Mouse (Mus musculus): Measurements from ENCODE around the gene Cldn22.

The Cldn22 gene

GRCm38 (mm10) chr8:47851824-47852502 lies 27.7 kb downstream of the Cldn22 start:
- peak; percentile 3 for DNase-seq (ENCODE audit: low read depth, low spot score)
- H3K27me3 ChIP-seq (ENCODE audit: control insufficient read depth, insufficient read depth, low read length, poor library complexity, severe bottlenecking): no peaks in the 10 kb centered on the region
- no peaks in the 10 kb centered on the region for H3K36me3 ChIP-seq (ENCODE audit: control insufficient read depth, insufficient read depth, low read length, poor library complexity, severe bottlenecking)

GRCm38 (mm10) chr8:47852737-47853136 lies 28.5 kb downstream of the Cldn22 start:
- H3K27me3 ChIP-seq (ENCODE audit: control insufficient read depth, insufficient read depth, low read length, poor library complexity, severe bottlenecking): no peaks in the 10 kb centered on the region
- no peak for DNase-seq (ENCODE audit: low read depth, low spot score)
- no peaks in the 10 kb centered on the region for H3K36me3 ChIP-seq (ENCODE audit: control insufficient read depth, insufficient read depth, low read length, poor library complexity, severe bottlenecking)

GRCm38 (mm10) chr8:47853356-47853755 lies 29.1 kb downstream of the Cldn22 start:
- no peaks in the 10 kb centered on the region for H3K27me3 ChIP-seq (ENCODE audit: control insufficient read depth, insufficient read depth, low read length, poor library complexity, severe bottlenecking)
- no peak for DNase-seq (ENCODE audit: low read depth, low spot score)
- no peaks in the 10 kb centered on the region for H3K36me3 ChIP-seq (ENCODE audit: control insufficient read depth, insufficient read depth, low read length, poor library complexity, severe bottlenecking)

DNA sequence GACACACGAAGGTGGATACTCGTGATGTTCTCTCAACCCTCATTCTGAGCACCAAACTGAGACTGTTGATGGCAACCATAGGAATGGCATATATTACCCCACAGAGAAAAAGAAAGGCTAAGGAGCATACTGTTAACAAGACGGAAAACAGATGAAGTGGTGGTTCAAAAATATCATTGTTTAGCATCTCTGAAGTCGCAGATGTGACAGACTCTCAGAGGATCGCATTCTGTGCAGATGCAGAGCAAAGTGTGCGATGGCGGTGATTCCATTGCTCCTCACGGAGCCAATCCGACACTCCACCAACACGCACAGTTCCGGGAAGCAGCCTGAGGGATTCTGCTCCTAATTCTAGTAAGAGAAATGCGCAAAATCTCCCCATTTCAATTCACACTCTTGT lies 35.0 kb downstream of the Cldn22 start:
- H3K27me3 ChIP-seq (ENCODE audit: control insufficient read depth, insufficient read depth, low read length, poor library complexity, severe bottlenecking): no peaks in the 10 kb centered on the region
- no peaks in the 10 kb centered on the region for H3K36me3 ChIP-seq (ENCODE audit: control insufficient read depth, insufficient read depth, low read length, poor library complexity, severe bottlenecking)
- no peak for DNase-seq (ENCODE audit: low read depth, low spot score)

GRCm38 (mm10) chr8:47866568-47866967 lies 42.3 kb downstream of the Cldn22 start:
- no peaks in the 10 kb centered on the region for H3K27me3 ChIP-seq (ENCODE audit: control insufficient read depth, insufficient read depth, low read length, poor library complexity, severe bottlenecking)
- no peaks in the 10 kb centered on the region for H3K36me3 ChIP-seq (ENCODE audit: control insufficient read depth, insufficient read depth, low read length, poor library complexity, severe bottlenecking)
- DNase-seq (ENCODE audit: low read depth, low spot score): no peak

- Histone ChIP-seq H3K36me3 (ENCODE audit: control insufficient read depth, insufficient read depth, low read length, poor library complexity, severe bottlenecking) (no peaks in the 10 kb centered on the region), H3K27me3 (ENCODE audit: control insufficient read depth, insufficient read depth, low read length, poor library complexity, severe bottlenecking) (no peaks in the 10 kb centered on the region)
- peak; percentile 82 for DNase-seq (ENCODE audit: low read depth, low spot score)
These were observed 42.8 kb downstream of the Cldn22 start for GRCm38 (mm10) chr8:47867067-47867466.

- Histone ChIP-seq H3K27me3 (ENCODE audit: control insufficient read depth, insufficient read depth, low read length, poor library complexity, severe bottlenecking) (no peaks in the 10 kb centered on the region), H3K36me3 (ENCODE audit: control insufficient read depth, insufficient read depth, low read length, poor library complexity, severe bottlenecking) (no peaks in the 10 kb centered on the region)
- DNase-seq (ENCODE audit: low read depth, low spot score): peak; percentile 55
These were observed 48.3 kb downstream of the Cldn22 start for GRCm38 (mm10) chr8:47872361-47873107.

DNA sequence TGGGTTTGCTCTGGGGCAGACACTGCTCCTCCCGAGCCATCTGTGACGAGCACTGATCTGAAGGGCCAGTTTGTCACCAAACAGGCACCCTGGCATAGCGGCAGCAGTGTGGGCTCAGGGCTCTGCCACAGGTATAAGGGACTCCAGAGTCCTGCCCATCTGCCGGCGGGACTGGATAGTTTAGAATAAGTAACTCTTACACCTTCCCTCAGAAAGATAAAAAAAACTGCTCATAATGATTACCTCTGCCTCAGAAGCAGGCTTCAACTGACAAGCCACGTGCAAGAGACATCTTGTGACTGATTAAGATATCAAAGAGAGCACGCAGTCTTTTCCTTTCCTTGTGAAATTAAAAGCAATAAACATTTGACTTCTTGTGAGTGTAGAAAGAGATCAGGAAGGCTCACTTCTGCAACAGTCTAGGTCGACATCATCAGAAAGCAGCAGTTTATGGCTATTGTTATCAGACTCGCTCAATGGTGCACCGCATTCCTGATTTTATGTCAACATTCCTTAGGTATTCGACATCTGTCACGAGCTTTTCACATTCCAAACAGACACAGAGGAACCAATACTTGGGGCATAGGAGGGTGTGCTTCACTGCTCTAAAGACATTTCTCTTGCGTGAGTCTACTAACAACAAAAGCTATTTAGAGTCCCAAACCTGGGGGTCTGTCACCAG lies 50.4 kb downstream of the Cldn22 start:
- no peak for DNase-seq (ENCODE audit: low read depth, low spot score)
- no peaks in the 10 kb centered on the region for H3K36me3 ChIP-seq (ENCODE audit: control insufficient read depth, insufficient read depth, low read length, poor library complexity, severe bottlenecking)
- H3K27me3 ChIP-seq (ENCODE audit: control insufficient read depth, insufficient read depth, low read length, poor library complexity, severe bottlenecking): no peaks in the 10 kb centered on the region

Data from splenic B cell, adult 2 months (primary cell).